Mouse (Mus musculus): Measurements from ENCODE around the gene Fam186a.
"Not testable (repeated sequence)": the region's sequence is repeated elsewhere in the genome, so short reads cannot be mapped to it uniquely, and the experiment has no call there.

The Fam186a gene

GRCm38 (mm10) chr15:99966961-99967360 lies at the start of gene Fam186a:
Fam186a (minus strand) TSS chr15:99967061.
- DNase-seq (ENCODE audit: low spot score): no peak

GRCm38 (mm10) chr15:100006180-100006579 lies 39.3 kb upstream of the Fam186a start:
- DNase-seq (ENCODE audit: low spot score): no peak

DNA sequence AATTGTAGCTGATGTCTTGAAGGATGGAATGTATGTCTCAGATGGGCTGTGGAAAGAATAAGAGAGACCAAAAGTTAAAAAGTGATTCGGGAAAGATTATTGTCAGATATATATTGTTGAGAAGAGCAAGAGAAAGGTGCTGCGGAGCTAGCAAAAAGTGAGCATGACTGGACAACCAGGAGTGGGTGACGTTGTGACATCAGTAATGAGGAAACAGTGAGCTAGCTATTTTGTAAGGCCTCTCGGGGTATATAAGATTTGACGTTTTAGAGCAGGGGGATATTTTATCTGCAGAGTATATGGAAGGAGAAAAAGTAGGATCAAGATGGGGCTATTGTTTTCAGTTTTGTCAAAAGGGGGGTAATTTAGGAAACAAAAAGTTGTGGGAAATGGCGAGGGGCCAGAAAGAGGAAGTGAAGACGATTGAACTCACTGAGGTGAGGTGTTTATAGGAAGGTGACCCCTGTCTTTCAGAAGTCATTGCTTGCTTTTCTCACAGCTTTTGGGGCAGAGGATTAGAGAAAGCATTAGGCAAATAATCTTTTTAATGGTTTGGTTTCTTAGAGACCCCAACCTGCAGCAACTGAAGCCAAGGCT lies 37.9 kb upstream of the Fam186a start:
- no peak for DNase-seq (ENCODE audit: low spot score)

- DNase-seq (ENCODE audit: low spot score): no peak
Observed at GRCm38 (mm10) chr15:99999390-99999789, 32.5 kb upstream of the Fam186a start.

- DNase-seq (ENCODE audit: low spot score): no peak
Observed at GRCm38 (mm10) chr15:99997114-99997804, 30.4 kb upstream of the Fam186a start.

DNA sequence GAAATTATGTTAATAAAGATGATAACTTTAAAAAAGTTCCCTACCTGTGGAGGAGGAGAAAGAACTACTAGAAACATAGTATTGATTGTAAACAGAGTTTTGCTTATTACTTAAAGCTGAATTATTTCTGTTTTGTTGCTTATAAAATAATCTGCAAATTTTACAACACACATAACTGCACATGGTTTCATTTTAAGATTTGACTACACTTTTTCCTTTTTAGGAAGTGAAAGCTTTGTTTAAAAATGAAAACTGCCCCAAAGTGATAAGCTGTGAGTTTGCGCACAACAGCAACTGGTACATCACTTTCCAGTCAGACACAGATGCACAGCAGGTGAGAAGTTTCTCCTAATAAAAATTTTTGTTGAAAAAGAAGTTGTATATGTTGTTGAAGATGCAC lies 26.2 kb upstream of the Fam186a start:
- no peak for DNase-seq (ENCODE audit: low spot score)

DNA sequence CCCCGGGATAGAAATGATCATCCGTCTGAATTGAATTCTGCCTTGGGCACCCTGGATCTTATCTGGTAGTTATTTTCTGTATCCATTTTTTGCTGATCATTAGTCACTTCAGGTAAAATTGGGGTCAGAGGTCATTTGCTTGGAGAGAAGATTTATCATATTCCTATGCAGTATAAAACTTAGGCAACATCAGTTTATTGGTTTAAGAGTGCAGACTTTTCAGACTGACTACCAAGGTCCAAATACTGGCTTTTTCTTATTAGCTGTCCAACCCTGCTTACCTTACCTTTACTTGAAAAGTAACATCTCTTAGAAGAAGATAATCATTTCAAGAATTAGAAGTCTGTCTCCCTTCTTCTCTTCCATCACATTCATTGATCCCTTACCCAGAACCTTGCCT lies 12.9 kb upstream of the Fam186a start:
- no peak for DNase-seq (ENCODE audit: low spot score)

- DNase-seq (ENCODE audit: low spot score): no peak
Observed at GRCm38 (mm10) chr15:99979266-99979665, 12.4 kb upstream of the Fam186a start.

DNA sequence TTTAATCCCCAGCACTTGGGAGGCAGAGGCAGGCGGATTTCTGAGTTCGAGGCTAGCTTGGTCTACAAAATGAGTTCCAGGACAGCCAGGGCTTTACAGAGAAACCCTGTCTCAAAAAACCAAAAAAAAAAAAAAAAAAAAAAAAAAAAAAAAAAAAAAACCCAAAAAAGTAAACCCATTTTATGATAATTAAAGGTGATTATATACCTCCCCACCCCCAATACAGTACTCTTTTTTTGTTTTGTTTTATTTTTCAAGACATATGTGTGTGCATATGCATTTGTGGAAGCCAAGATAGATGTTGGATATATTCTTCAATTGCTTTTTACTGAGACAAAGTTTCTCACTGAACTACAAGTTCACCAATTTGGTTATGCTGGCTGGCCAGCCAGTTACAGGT lies 9.3 kb upstream of the Fam186a start:
- DNase-seq (ENCODE audit: low spot score): not testable (repeated sequence)

GRCm38 (mm10) chr15:99974476-99975220 lies 7.8 kb upstream of the Fam186a start:
- DNase-seq (ENCODE audit: low spot score): no peak

DNA sequence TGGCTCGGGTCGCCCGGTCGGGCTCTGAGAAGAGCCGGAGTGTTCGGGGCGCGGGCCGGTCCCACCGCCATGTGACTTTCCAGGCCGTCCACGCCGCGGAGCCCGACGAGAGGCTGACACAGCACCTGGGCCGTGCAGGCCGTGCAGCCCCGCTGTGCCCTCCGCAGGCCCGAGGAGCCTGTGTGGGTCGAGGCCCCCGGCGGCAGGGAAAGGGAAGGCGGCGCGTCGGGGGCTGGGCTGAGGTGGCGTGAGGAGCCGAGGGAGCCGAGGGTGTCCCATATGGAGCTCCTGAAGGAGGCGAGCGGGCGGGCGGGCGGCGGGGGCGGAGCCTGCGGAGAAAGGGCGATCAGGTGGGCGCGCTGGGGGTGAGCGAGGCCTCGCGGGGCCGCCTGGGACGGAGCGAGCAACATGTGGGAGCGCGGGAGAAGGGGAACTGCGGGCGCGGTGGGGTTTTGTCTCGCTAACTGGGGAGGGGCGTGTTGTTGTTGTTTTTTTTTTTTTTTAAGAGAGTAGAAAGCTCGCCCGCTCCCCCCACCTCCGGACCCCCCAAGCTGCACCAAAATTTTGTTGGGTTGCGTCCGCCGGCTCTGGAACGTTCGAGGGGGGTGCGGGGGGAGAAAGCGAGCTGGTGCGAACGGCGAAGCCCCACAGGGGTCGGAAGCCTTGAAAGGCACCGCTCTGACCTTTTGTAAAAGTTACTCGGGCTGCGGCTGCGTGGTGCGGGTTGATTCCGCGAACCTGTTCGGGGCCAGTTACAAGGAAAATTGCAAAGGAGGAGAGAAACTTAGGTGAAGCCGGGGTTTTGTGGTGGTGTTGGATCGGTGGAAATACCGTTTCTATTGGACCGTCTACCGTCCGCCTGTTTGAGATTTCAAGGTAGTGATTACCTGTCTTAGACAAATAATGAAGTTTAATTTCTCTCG lies 6.4 kb upstream of the Fam186a start:
- DNase-seq (ENCODE audit: low spot score): peak; percentile 50

DNA sequence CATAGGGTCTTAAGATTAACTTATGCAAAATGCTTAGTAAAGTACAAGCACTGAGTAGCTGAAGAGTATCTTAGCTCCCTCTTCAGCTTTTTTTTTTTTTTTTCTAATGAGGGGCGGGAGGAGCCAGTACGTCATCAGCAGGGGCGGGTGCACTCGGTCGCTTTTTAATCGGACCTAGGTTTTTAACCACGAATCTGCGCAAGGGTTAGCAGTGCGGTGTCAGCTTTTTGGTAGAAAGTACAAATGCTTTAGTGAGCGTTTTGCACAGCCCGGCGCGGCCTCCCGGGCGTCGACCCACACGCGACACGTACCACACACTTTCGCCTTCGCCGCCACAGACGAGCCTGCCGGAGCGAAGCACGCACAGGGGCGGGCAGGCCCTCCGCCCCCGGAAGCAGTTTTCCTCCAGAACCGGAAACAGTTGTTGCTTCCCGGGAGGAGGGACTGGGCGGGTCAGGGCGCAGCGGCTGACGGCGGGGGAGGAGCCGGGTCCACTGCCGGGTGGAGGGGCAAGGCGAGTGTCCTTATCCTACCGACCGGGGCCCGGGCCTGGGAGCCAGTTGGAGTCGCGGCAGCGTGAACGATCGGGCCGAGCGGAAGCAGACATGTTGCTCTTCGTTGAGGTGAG lies 5.6 kb upstream of the Fam186a start:
- peak; percentile 96 for DNase-seq (ENCODE audit: low spot score)

DNA sequence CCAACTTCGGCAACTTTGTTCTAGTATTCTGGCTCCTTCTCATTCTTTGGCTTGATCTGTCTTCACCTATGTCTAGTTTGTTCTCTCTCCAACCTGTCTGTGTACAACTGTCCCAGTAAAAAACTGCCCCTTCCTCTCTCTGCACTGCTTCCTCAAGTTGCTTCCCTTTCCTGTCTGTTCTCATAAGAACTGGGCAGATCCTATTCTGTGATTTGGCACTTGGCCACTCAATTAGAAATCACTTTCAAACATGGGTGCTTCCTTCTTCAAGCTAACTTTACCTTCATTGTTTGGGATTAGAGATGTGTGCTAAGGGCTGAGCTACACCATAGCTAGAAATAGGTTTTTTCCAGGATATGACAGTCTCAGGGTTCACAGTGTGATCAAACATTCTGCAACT lies 3.7 kb upstream of the Fam186a start:
- no peak for DNase-seq (ENCODE audit: low spot score)

DNA sequence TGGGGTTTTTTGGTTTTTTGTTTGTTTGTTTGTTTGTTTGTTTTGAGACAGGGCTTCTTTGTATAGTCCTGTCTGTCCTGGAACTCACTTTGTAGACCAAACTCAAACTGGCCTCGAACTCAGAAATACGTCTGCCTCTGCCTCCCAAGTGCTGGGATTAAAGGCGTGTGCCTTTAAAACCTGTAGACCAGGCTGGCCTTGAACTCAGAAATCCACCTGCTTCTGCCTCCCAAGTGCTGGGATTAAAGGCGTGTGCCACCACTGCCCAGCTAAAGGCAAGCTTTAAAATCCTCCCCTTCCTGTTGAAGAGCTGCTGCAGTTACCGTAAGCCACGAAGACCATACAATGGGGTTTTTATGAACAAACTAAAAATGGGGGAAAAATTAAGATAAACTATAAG lies 2.9 kb upstream of the Fam186a start, which contains the start of gene Larp4:
TSS of gene Larp4 (plus strand) at position 301 of the 400 bp plus-strand sequence.
- DNase-seq (ENCODE audit: low spot score): not testable (repeated sequence)

- peak; percentile 47 for DNase-seq (ENCODE audit: low spot score)
Observed at GRCm38 (mm10) chr15:99965103-99965775, 1.6 kb downstream of the Fam186a start.

GRCm38 (mm10) chr15:99955324-99955723 lies 11.5 kb downstream of the Fam186a start:
- peak; percentile 60 for DNase-seq (ENCODE audit: low spot score)

DNA sequence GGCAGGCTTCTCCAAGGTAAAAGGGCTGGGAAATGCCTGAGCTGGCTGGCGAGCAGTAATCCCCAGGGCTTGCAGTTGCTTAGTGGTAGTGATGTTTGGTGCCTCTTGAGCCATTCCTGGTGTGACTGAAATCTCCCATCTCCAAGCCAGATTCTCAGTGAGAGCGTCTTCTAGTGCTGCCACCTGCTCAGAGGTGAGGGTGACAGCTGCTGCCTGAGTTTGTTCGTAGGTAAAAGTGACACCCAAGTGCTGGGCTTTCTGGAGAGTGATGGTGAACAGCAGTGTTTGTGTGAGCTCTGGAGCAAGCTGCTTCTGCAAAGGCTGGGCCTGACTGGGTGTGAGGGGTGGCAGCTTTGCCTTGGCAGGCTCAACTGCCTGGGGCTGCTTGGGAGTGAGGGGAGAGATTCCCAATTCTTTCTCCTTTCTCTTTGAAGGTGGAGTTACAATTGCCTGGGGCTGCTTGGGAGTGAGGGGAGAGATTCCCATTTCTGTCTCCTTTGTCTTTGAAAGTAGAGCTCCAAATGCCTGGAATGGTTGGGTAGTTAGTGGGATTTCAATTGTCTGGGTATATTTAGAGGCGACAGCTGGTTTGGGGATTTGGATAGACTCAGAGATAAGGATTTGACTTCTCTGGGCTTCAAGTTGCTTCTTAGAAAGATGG lies 25.8 kb downstream of the Fam186a start:
- DNase-seq (ENCODE audit: low spot score): no peak

- DNase-seq (ENCODE audit: low spot score): no peak
Observed at GRCm38 (mm10) chr15:99940426-99940825, 26.4 kb downstream of the Fam186a start.

GRCm38 (mm10) chr15:99937841-99938240 lies 29.0 kb downstream of the Fam186a start:
- DNase-seq (ENCODE audit: low spot score): no peak

- no peak for DNase-seq (ENCODE audit: low spot score)
Observed at GRCm38 (mm10) chr15:99936659-99937058, 30.2 kb downstream of the Fam186a start.

All from adipocyte (in vitro differentiated cells).